Mouse (Mus musculus): ENCODE data around the gene Rad51b.

The Rad51b gene

GRCm38 (mm10) chr12:79683759-79684158, 386.7 kb downstream of the Rad51b start:
- no peak for DNase-seq (ENCODE audit: extremely low read depth, low read depth)

GRCm38 (mm10) chr12:79684338-79684737, 387.3 kb downstream of the Rad51b start:
- DNase-seq (ENCODE audit: extremely low read depth, low read depth) = no peak

- DNase-seq (ENCODE audit: extremely low read depth, low read depth) = no peak
These were observed 389.7 kb downstream of the Rad51b start for GRCm38 (mm10) chr12:79686594-79687325.

- no peak for DNase-seq (ENCODE audit: extremely low read depth, low read depth)
These were observed 390.8 kb downstream of the Rad51b start for GRCm38 (mm10) chr12:79687683-79688386.

- no peak for DNase-seq (ENCODE audit: extremely low read depth, low read depth)
These were observed 392.2 kb downstream of the Rad51b start for GRCm38 (mm10) chr12:79689299-79689698.

GRCm38 (mm10) chr12:79691929-79692862, 395.1 kb downstream of the Rad51b start:
- no peak for DNase-seq (ENCODE audit: extremely low read depth, low read depth)

- DNase-seq (ENCODE audit: extremely low read depth, low read depth) = no peak
These were observed 398.9 kb downstream of the Rad51b start for GRCm38 (mm10) chr12:79695832-79696434.

- no peak for DNase-seq (ENCODE audit: extremely low read depth, low read depth)
These were observed 406.5 kb downstream of the Rad51b start for GRCm38 (mm10) chr12:79703555-79703954.

GRCm38 (mm10) chr12:79705501-79706266, 408.6 kb downstream of the Rad51b start:
- DNase-seq (ENCODE audit: extremely low read depth, low read depth) = no peak

GRCm38 (mm10) chr12:79707565-79708422, 410.7 kb downstream of the Rad51b start:
- no peak for DNase-seq (ENCODE audit: extremely low read depth, low read depth)

- DNase-seq (ENCODE audit: extremely low read depth, low read depth) = no peak
These were observed 411.3 kb downstream of the Rad51b start for GRCm38 (mm10) chr12:79708423-79708733.

GRCm38 (mm10) chr12:79713286-79713685, 416.2 kb downstream of the Rad51b start:
- no peak for DNase-seq (ENCODE audit: extremely low read depth, low read depth)

GRCm38 (mm10) chr12:79714484-79714883, 417.4 kb downstream of the Rad51b start:
- DNase-seq (ENCODE audit: extremely low read depth, low read depth) = no peak

GRCm38 (mm10) chr12:79715506-79716345, 418.6 kb downstream of the Rad51b start:
- no peak for DNase-seq (ENCODE audit: extremely low read depth, low read depth)

- DNase-seq (ENCODE audit: extremely low read depth, low read depth) = no peak
These were observed 422.2 kb downstream of the Rad51b start for GRCm38 (mm10) chr12:79719091-79719846.

- no peak for DNase-seq (ENCODE audit: extremely low read depth, low read depth)
These were observed 422.7 kb downstream of the Rad51b start for GRCm38 (mm10) chr12:79719847-79720201.

GRCm38 (mm10) chr12:79724875-79725274, 427.8 kb downstream of the Rad51b start:
- peak; percentile 17 for DNase-seq (ENCODE audit: extremely low read depth, low read depth)

GRCm38 (mm10) chr12:79725711-79726110, 428.6 kb downstream of the Rad51b start:
- DNase-seq (ENCODE audit: extremely low read depth, low read depth) = no peak

Measured in MEL-GATA-1-ER (cell line).